Mouse (Mus musculus): ENCODE measurements around the gene Pdcd1lg2.

GRCm38 (mm10) chr19:29384412-29384811, 26.3 kb upstream of the Pdcd1lg2 start:
- TF ChIP-seq CTCF (IDR thresholded peaks at IDR 0.05; ENCODE audit: control insufficient read depth, insufficient read depth, insufficient replicate concordance, low read depth, low read length): no peak
- no peak for TF ChIP-seq POLR2A (IDR thresholded peaks at IDR 0.05; ENCODE audit: control insufficient read depth, low read depth, low read length)

All from testis, adult 2 months (tissue).